Mouse (Mus musculus) Patski (cell line): ENCODE results near the gene Sp1. TPM values are rescaled to one million over a fixed set of nuclear protein-coding genes. Genes with fewer than 3 reads are reported as not detected.

ENCODE experiments used
- ATAC-seq: fragments of 100-300 bp; one replicate; pipeline ENCODE4 v1.8.0; 2021
- CTCF ChIA-PET: fragments of 350-600 bp; sonication (Branson Sonifier 250); formaldehyde crosslinking; loops from one replicate; lab custom pipeline; 2022; ENCODE audit warnings: inconsistent platforms; lab: Charles Lee
- POLR2A ChIA-PET: fragments of 350-600 bp; sonication (Branson Sonifier 250); formaldehyde crosslinking; loops from one replicate; lab custom pipeline; 2022; ENCODE audit warnings: antibody characterized with exemption, inconsistent platforms; lab: Charles Lee
- DNase-seq: peaks from one replicate; pipeline ENCODE4 v3.0.0-alpha.2; 2011; ENCODE audit warnings: low read depth, low spot score
- H3K27me3 ChIP-seq: fragments of 371-371 bp; one replicate; pipeline ENCODE4 v1.5.1; 2021
- CTCF ChIP-seq: fragments of 100-300 bp; IDR thresholded peaks from one replicate; pipeline ENCODE4 v1.5.1; 2021
- in situ Hi-C: fragments of 300-500 bp; cut with MboI; formaldehyde crosslinking; loops from 3 replicates; pipeline ENCODE4 v1.11.1; 2018; ENCODE audit warnings: low pct_unique_long_range_greater_than_20kb, mixed read lengths
- polyA plus RNA-seq: library from polyadenylated mRNA; unstranded; gene quantifications from one replicate; pipeline ENCODE4 v1.2.3, GENCODE M21; 2021

The Sp1 gene
- polyA plus RNA-seq, 1 experiment from 2014 or later, result 30.6 TPM

DNA sequence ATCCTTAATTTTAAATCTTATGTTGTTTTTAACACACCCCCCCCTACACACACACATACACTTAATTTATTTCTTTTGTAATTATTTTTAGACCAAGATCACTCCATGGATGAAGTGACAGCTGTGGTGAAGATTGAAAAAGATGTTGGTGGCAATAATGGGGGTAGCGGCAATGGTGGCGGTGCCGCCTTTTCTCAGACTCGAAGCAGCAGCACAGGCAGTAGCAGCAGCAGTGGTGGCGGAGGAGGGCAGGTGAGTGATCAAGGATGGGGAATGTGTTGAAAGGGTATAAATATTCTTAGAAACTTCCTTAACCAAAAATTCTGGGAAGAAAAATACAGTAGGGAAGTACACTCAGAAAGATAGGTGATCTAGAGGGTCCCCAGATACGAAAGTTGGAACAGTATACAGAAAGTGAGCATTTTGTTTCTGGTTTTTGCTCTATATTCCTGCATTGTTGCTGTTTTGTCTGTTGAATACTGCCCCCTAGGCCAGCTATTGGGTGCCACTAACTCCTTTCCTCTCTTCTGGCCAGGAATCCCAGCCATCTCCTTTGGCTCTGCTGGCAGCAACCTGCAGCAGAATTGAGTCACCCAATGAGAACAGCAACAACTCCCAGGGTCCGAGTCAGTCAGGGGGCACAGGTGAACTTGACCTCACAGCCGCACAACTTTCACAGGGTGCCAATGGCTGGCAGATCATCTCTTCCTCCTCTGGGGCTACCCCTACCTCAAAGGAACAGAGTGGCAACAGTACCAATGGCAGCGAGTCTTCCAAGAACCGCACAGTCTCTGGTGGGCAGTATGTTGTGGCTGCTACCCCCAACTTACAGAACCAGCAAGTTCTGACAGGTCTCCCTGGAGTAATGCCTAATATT, 2.0 kb downstream of the Sp1 start:
- no peaks in the 10 kb centered on the region for H3K27me3 ChIP-seq
- ATAC-seq (no peak), DNase-seq (no peak)
- CTCF ChIA-PET, result interaction anchor here (1.7 to 2.3 kb wide), 2 partner anchors 10 to 12 kb away, joined by 7 to 11 read pairs; no protein-coding TSS in a partner anchor
- in situ Hi-C loops, result no loop called here
- POLR2A ChIA-PET, result no interaction called here
- no peak for TF ChIP-seq CTCF

DNA sequence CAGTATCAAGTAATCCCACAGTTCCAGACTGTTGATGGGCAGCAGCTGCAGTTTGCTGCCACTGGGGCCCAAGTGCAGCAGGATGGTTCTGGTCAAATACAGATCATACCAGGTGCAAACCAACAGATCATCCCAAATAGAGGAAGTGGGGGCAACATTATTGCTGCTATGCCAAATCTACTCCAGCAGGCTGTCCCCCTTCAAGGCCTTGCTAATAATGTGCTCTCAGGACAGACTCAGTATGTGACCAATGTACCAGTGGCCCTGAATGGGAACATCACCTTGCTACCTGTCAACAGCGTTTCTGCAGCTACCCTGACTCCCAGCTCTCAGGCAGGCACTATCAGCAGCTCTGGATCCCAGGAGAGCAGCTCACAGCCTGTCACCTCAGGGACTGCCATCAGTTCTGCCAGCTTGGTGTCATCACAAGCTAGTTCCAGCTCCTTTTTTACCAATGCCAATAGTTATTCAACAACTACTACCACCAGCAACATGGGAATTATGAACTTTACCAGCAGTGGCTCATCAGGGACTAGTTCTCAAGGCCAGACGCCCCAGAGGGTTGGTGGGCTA, 2.7 kb downstream of the Sp1 start:
- POLR2A ChIA-PET, result no interaction called here
- in situ Hi-C loops, result no loop called here
- DNase-seq, result no peak
- no peak for ATAC-seq
- no peak for TF ChIP-seq CTCF
- H3K27me3 ChIP-seq, result no peaks in the 10 kb centered on the region
- CTCF ChIA-PET, result interaction anchor here (0.9 to 2.3 kb wide), 4 partner anchors 9 to 47 kb away, joined by 3 to 11 read pairs (median 6); no protein-coding TSS in a partner anchor

DNA sequence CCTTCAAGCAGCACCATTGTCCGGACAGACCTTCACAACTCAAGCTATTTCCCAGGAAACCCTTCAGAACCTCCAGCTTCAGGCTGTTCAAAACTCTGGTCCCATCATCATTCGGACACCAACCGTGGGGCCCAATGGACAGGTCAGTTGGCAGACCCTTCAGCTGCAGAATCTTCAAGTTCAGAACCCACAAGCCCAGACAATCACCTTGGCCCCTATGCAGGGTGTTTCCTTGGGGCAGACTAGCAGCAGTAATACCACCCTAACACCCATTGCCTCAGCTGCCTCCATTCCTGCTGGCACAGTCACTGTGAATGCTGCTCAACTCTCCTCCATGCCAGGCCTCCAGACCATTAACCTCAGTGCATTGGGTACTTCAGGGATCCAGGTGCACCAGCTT, 3.3 kb downstream of the Sp1 start:
- DNase-seq, result no peak
- ChIA-PET CTCF (interaction anchor here (0.9 to 1.7 kb wide), 3 partner anchors 11 to 47 kb away, joined by 3 to 7 read pairs (median 4); no protein-coding TSS in a partner anchor), POLR2A (no interaction called here)
- ATAC-seq, result no peak
- no peaks in the 10 kb centered on the region for H3K27me3 ChIP-seq
- no peak for TF ChIP-seq CTCF
- in situ Hi-C loops, result no loop called here

DNA sequence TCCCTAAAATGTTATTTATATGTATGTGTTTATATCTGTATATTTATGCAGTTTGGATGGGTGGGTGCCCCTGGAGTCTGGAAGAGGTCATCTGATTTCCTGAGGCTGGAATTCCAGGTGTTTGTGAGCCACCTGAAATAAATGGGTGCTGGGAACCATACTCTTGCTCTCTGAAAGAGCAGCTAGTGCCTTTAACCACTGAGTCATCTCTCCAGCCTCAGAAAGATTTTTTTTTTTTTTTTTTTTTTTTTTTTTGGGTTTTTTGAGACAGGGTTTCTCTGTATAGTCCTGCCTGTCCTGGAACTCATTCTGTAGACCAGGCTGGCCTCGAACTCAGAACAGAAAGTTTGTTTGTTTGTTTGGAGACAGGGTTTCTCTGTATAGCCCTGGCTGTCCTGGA, 5.1 kb downstream of the Sp1 start:
- no peak for ATAC-seq
- no peaks in the 10 kb centered on the region for H3K27me3 ChIP-seq
- in situ Hi-C loops, result no loop called here
- CTCF ChIA-PET, result no interaction called here
- POLR2A ChIA-PET, result interaction anchor here (0.6 kb wide), 1 partner anchor 89 kb away, joined by 3 read pairs; no protein-coding TSS in a partner anchor
- DNase-seq, result no peak
- TF ChIP-seq CTCF, result no peak

DNA sequence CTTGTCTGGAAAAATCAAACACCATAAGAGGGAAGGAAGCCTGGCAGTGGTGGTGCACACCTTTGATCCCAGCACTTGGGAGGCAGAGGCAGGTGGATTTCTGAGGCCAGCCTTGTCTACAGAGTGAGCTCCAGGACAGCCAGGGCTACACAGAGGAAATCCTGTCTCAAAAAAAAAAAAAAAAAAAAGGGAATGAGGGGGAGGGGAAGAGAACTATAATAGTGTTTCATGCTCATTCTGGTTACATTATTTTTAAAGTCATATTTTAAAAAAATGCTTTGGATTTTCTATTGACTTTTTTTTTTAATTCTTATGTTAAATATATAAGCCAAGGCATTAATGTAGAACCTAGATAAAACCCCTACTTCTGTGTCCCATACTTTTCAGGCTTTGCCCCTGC, 7.7 kb downstream of the Sp1 start:
- TF ChIP-seq CTCF, result no peak
- H3K27me3 ChIP-seq, result no peaks in the 10 kb centered on the region
- ChIA-PET POLR2A (interaction anchor here (0.7 kb wide), 1 partner anchor 1027 kb away, joined by 6 read pairs; no protein-coding TSS in a partner anchor), CTCF (interaction anchor here (1.3 kb wide), 1 partner anchor 32 kb away, joined by 4 read pairs; no protein-coding TSS in a partner anchor)
- DNase-seq (no peak), ATAC-seq (no peak)
- in situ Hi-C loops, result no loop called here

DNA sequence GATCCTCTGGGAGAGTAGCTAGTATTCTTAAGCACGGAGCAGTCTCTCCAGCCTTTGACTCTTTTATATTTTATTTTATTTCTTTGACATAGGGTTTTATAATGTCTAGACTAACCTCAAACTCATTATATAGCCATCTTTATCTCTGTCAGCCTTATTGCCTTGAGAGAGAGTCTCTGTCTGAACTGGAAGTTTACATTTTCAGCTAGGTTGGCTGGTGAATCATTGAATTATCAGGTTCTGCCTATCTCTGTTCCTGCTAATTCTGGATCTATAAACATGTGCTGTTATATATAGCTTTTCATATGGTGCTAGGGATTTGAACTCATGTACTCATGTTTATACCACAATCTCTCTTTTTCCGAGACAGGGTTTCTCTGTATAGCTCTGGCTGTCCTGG, 11.6 kb downstream of the Sp1 start:
- ATAC-seq, result no peak
- TF ChIP-seq CTCF, result no peak
- ChIA-PET POLR2A (no interaction called here), CTCF (interaction anchor here (1.0 to 2.1 kb wide), 4 partner anchors 10 to 18 kb away, joined by 3 to 11 read pairs (median 4); no protein-coding TSS in a partner anchor)
- in situ Hi-C loops, result no loop called here
- DNase-seq, result no peak
- no peaks in the 10 kb centered on the region for H3K27me3 ChIP-seq

DNA sequence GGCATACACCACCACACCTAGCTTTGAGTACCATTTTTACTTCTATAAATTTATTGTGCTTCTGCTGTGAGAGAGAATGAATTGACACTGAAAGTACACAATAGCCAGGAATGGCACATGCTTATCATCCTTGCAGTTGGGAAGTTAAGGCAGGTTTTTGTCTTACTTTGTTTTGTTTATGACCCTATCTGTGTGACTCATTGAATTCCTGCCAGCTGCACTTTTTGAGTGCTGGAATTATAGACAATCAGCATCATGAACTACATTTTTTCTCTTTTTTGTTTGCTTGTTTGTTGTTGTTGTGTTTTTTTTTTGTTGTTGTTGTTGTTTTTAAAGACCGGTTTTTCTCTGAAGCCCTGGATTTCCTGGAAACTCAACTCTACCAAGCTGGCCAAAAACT, 15.0 kb downstream of the Sp1 start:
- POLR2A ChIA-PET, result no interaction called here
- H3K27me3 ChIP-seq, result no peaks in the 10 kb centered on the region
- ATAC-seq, result no peak
- in situ Hi-C loops, result no loop called here
- CTCF ChIA-PET, result interaction anchor here (1.0 to 5.0 kb wide), 13 partner anchors 9 to 135 kb away, joined by 3 to 26 read pairs (median 7); no protein-coding TSS in a partner anchor
- TF ChIP-seq CTCF, result no peak
- DNase-seq, result no peak

DNA sequence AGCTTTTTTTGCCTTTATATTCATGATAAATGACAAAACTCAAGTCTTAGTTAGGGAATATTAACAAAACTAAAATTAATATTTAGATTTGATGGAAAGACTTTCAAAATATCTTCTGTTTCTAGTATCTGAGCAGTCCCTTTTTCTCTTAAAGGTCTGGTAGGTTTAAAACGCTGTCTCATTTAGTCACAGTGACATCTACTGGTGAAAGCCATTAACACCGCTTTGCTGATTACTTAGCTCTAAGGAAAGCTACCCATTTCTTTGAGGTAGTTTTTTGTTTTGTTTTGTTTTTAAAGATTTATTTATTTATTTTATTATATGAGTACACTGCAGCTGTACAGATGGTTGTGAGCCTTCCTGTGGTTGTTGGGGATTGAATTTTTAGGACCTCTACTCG, 15.5 kb downstream of the Sp1 start:
- no peak for ATAC-seq
- CTCF ChIA-PET, result interaction anchor here (1.0 to 5.0 kb wide), 13 partner anchors 8 to 136 kb away, joined by 3 to 26 read pairs (median 7); no protein-coding TSS in a partner anchor
- TF ChIP-seq CTCF, result peak; percentile 63
- POLR2A ChIA-PET, result no interaction called here
- no peaks in the 10 kb centered on the region for H3K27me3 ChIP-seq
- DNase-seq, result no peak
- in situ Hi-C loops, result no loop called here

DNA sequence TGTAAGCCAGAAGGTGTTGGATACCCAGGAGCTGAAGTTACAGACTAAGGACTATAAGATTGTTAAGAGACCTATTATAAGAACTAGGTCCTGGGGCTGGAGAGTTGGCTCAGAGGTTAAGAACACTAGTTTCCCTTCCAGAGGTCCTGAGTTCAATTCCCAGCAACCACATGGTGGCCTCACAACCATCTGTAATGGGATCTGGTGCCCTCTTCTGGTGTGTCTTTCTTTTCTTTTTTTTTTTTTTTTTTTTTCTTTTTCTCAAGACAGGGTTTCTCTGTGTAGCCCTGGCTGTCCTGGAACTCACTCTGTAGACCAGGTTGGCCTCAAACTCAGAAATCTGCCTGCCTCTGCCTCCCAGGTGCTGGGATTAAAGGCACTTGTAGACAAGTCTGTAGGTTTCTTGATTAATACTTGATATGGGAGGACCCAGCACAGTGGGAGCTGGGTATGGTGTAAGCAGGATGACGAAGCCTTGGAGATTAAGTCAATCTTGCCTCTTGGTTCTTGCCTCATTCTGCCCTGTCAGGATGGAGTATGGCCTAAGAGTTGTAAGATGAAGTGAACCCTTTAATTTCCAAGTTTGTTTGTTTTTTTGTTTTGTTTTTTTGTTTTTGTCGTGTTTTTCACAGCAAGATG, 17.8 kb downstream of the Sp1 start:
- in situ Hi-C loops, result no loop called here
- no peak for TF ChIP-seq CTCF
- H3K27me3 ChIP-seq, result no peaks in the 10 kb centered on the region
- ChIA-PET CTCF (interaction anchor here (3.4 to 5.0 kb wide), 2 partner anchors 13 to 41 kb away, joined by 16 to 26 read pairs; no protein-coding TSS in a partner anchor), POLR2A (no interaction called here)
- no peak for DNase-seq
- no peak for ATAC-seq

DNA sequence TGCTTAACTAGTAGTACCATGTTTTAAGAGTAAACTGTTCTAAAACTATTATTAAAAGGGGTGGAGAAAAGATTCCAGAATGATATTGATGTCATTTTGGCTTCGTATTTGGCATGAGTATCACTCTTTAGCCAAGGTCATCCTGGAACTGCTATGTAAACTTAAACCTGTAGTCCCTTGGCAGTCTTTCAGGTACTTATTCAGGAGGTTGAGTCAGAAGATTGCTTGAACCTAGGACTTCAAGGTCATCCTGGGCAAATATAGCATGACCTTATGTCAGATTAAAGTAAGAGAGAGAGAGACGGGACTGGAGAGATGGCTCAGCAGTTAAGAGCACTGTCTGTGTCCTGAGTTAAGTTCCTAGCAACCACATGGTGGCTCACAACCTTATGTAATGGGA, 18.7 kb downstream of the Sp1 start:
- in situ Hi-C loops, result no loop called here
- no peaks in the 10 kb centered on the region for H3K27me3 ChIP-seq
- peak; percentile 30 for TF ChIP-seq CTCF
- CTCF ChIA-PET, result no interaction called here
- POLR2A ChIA-PET, result no interaction called here
- DNase-seq (no peak), ATAC-seq (no peak)
